Mouse (Mus musculus) cerebellum, postnatal 10 days (tissue): ENCODE data around the gene Ap5s1.

ENCODE experiments used
- DNase-seq, 2 experiments: peaks; one replicate each; pipeline ENCODE4 v3.0.0; 2021; ENCODE audit warnings: mixed read lengths in 2 of 2

Gene Ap5s1

GRCm38 (mm10) chr2:131188311-131188710 lies 18.6 kb upstream of the Ap5s1 start:
- DNase-seq, result no peak

GRCm38 (mm10) chr2:131189521-131190309 lies 17.2 kb upstream of the Ap5s1 start:
- DNase-seq, result peak in 1 of 2 experiments; percentile 9

- DNase-seq, result peak in 1 of 2 experiments; percentile 42
Observed at GRCm38 (mm10) chr2:131190344-131191004, 16.4 kb upstream of the Ap5s1 start.

- no peak for DNase-seq
Observed at GRCm38 (mm10) chr2:131191005-131191390, 15.9 kb upstream of the Ap5s1 start.

GRCm38 (mm10) chr2:131196606-131197316 lies 10.1 kb upstream of the Ap5s1 start:
- DNase-seq, result no peak

- DNase-seq, result no peak
Observed at GRCm38 (mm10) chr2:131200710-131201109, 6.2 kb upstream of the Ap5s1 start.

GRCm38 (mm10) chr2:131201262-131201661 lies 5.6 kb upstream of the Ap5s1 start:
- DNase-seq, result peak; percentile 53 to 64

- no peak for DNase-seq
Observed at GRCm38 (mm10) chr2:131203816-131204409, 3.0 kb upstream of the Ap5s1 start.

- peak; percentile 73 to 78 for DNase-seq
Observed at GRCm38 (mm10) chr2:131204410-131204981, 2.4 kb upstream of the Ap5s1 start.

- no peak for DNase-seq
Observed at GRCm38 (mm10) chr2:131205521-131206182, 1.2 kb upstream of the Ap5s1 start.

- no peak for DNase-seq
Observed at GRCm38 (mm10) chr2:131208356-131208755, 1.5 kb downstream of the Ap5s1 start.

- peak; percentile 52 to 63 for DNase-seq
Observed at GRCm38 (mm10) chr2:131209125-131209795, 2.4 kb downstream of the Ap5s1 start.

- DNase-seq, result peak; percentile 97 to 98
Observed at GRCm38 (mm10) chr2:131209969-131210792, 3.3 kb downstream of the Ap5s1 start.

- peak; percentile 52 to 56 for DNase-seq
Observed at GRCm38 (mm10) chr2:131211026-131211615, 4.2 kb downstream of the Ap5s1 start.

- peak in 1 of 2 experiments; percentile 17 for DNase-seq
Observed at GRCm38 (mm10) chr2:131213773-131214172, 6.9 kb downstream of the Ap5s1 start.

GRCm38 (mm10) chr2:131215941-131216858 lies 9.3 kb downstream of the Ap5s1 start:
- DNase-seq, result no peak

GRCm38 (mm10) chr2:131220030-131220429 lies 13.2 kb downstream of the Ap5s1 start:
- no peak for DNase-seq

GRCm38 (mm10) chr2:131221853-131222515 lies 15.1 kb downstream of the Ap5s1 start:
- DNase-seq, result no peak
